Mouse (Mus musculus) hindbrain, embryonic 12.5 days (tissue): Measurements from ENCODE around the gene Tigd4. TPM values are rescaled to one million over a fixed set of nuclear protein-coding genes. Genes with fewer than 3 reads are reported as not detected.

ENCODE experiments used
- ATAC-seq: fragments of 200-750 bp; cut with Nextera tagmentation; 2 replicates; pipeline ENCODE4 v1.8.0; 2017; ENCODE audit warnings: moderate TSS enrichment; ENCODE audit not compliant: low FRiP score
- H3K27ac ChIP-seq: fragments of 300-500 bp; sonication (generic); 2 replicates; pipeline ENCODE4 v1.5.1; 2016; ENCODE audit warnings: mild to moderate bottlenecking
- H3K27me3 ChIP-seq: fragments of 300-500 bp; sonication (generic); 2 replicates; pipeline ENCODE4 v1.6.1; 2016; ENCODE audit warnings: mild to moderate bottlenecking
- H3K36me3 ChIP-seq: fragments of 300-500 bp; sonication (generic); 2 replicates; pipeline ENCODE4 v1.6.1; 2016; ENCODE audit warnings: mild to moderate bottlenecking
- H3K4me1 ChIP-seq: fragments of 300-500 bp; sonication (generic); 2 replicates; pipeline ENCODE4 v1.6.1; 2016
- H3K4me2 ChIP-seq: fragments of 300-500 bp; sonication (generic); replicated peaks from 2 replicates; pipeline ENCODE4 v1.6.1; 2016; ENCODE audit warnings: mild to moderate bottlenecking
- H3K4me3 ChIP-seq: fragments of 300-500 bp; sonication (generic); 2 replicates; pipeline ENCODE4 v1.5.1; 2016; ENCODE audit warnings: mild to moderate bottlenecking
- H3K9ac ChIP-seq: fragments of 300-500 bp; sonication (generic); 2 replicates; pipeline ENCODE4 v1.6.1; 2016; ENCODE audit warnings: mild to moderate bottlenecking, moderate library complexity
- H3K9me3 ChIP-seq: fragments of 300-500 bp; sonication (generic); replicated peaks from 2 replicates; pipeline ENCODE4 v1.6.1; 2016; ENCODE audit warnings: mild to moderate bottlenecking
- WGBS: fragments of 180-500 bp; shearing (Covaris S2); methylation state at CpG from one replicate; pipeline ENCODE4 v1.1.7; 2016; 5-methylcytosine and 5-hydroxymethylcytosine counted together
- polyA plus RNA-seq: library from polyadenylated mRNA; unstranded; fragments of >200 nt; fragmentation: Nextera tagmentation; extraction: Ambion mirVana; gene quantifications from 2 replicates; pipeline ENCODE4 v1.2.1, GENCODE M21; 2016

The Tigd4 gene
- polyA plus RNA-seq, 1 experiment from 2014 or later, result not detected

DNA sequence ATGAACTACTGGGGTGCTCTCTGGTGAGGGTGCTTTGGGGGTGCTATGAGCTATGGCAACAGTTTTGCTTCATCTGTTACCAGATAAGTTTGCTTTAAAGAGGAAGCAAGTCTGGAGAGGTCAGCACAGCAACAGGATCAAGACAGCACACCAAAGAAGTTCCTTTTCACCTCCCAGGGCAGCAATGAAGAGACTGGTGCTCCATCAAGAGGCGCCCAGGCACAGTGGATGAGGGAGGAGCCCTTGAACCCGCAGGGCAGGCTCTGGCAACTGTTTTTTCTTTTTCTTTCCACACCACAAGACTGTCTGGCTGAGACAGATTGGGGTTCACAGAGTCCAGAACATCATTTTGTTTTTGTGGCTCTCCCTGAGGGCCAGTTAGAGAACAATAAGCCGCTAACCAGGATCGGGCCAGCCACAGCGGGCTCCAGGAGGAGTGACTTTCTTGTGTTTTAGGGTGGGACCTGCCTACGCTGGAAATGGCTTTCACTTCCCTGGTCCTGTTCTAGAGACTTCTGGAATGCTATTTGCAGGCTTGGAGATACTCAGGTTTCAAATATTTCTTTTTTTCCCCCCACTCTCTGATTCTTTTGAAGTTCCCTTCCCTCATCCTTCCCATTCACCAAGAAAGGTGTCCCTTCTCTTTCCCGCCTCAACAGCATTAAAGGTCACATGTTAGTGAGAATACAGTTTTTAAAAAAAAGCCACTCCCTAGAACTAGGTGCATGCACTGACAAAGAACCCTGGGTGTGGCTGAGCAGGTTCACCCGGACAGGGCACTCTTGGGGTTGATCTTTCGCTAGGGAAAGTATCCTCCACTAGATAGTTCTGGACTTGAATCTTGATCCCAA lies 52.0 kb downstream of the Tigd4 start:
- Histone ChIP-seq H3K4me3 (no peak overlapping the region), H3K27ac (no peak overlapping the region), H3K27me3 (no peaks in the 10 kb centered on the region), H3K9ac (no peak overlapping the region), H3K4me2 (no peak overlapping the region), H3K4me1 (peaks cover 5% of the 10 kb centered on the region), H3K9me3 (no peaks in the 10 kb centered on the region), H3K36me3 (no peaks in the 10 kb centered on the region)
- 78% methylated on average over 9 of the region's 9 CpGs for WGBS
- no peak for ATAC-seq

DNA sequence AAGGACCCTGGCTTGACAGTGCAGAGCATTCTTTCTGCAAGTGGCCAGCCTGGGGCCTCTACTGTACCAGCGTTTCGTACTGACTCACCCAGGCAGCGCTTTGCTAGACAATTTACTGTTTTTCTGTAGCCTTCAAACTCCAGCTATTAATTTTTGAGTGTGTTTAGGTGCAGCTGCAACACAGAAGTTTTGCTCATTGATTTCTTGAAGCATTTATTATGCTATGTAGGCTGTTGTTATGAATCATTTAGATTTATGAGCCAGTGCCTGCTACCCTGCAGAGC lies 52.6 kb downstream of the Tigd4 start:
- Histone ChIP-seq H3K36me3 (no peaks in the 10 kb centered on the region), H3K9ac (no peak overlapping the region), H3K4me1 (peaks cover 5% of the 10 kb centered on the region; the same call in 1 of the 2 replicates), H3K9me3 (no peaks in the 10 kb centered on the region), H3K4me2 (no peak overlapping the region), H3K27me3 (no peaks in the 10 kb centered on the region), H3K27ac (no peak overlapping the region), H3K4me3 (no peak overlapping the region)
- WGBS, result 94% methylated on average over 3 of the region's 3 CpGs
- ATAC-seq, result no peak

DNA sequence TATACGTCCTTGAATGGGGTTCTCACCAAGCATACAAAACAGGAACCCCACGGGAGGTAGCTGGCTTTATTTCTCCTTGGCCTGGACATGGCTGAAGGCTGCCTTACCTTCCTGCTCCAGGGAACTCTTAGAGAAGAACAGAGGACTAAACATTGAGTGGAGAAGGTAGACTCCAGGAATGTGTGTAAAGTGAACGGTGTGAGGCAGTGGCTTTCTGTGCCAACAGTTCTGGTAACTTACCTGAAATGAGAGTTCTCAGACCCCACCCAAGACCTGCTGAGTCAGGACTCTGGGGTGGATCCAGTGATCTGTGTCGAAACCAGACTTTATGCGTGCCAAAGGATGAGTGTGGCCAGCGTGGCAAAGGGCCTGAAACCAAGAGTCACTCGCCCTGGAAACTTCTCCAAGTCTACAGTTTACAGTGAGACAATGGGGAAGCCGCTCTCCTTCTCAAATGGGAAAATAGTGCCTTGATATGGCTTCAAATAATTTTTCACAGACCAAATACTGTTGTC lies 53.0 kb downstream of the Tigd4 start:
- no peak overlapping the region for H3K4me3 ChIP-seq
- H3K27me3 ChIP-seq, result no peaks in the 10 kb centered on the region
- no peaks in the 10 kb centered on the region for H3K9me3 ChIP-seq
- no peaks in the 10 kb centered on the region for H3K36me3 ChIP-seq
- no peak overlapping the region for H3K9ac ChIP-seq
- H3K27ac ChIP-seq, result no peak overlapping the region
- no peak for ATAC-seq
- H3K4me1 ChIP-seq, result peaks cover 5% of the 10 kb centered on the region; the same call in 1 of the 2 replicates
- WGBS, result 83% methylated on average over 8 of the region's 8 CpGs
- H3K4me2 ChIP-seq, result no peak overlapping the region

Other genes starting within 250 kb of the Tigd4 start
- 5.8 and 6.0 TPM in 2 replicates for gene Fhdc1, start 113.1 kb upstream of the Tigd4 start, polyA plus RNA-seq
- 33.1 and 39.9 TPM in 2 replicates for gene Arfip1, start 10.9 kb upstream of the Tigd4 start, polyA plus RNA-seq
- 0.44 and 1.1 TPM in 2 replicates for gene Tmem154, start 72.6 kb downstream of the Tigd4 start, polyA plus RNA-seq
- gene Fbxw7, start 221.7 kb downstream of the Tigd4 start, polyA plus RNA-seq, result 20.6 and 21.5 TPM in 2 replicates